Mouse (Mus musculus): ENCODE measurements around the gene Adamts2.

The Adamts2 gene

DNA sequence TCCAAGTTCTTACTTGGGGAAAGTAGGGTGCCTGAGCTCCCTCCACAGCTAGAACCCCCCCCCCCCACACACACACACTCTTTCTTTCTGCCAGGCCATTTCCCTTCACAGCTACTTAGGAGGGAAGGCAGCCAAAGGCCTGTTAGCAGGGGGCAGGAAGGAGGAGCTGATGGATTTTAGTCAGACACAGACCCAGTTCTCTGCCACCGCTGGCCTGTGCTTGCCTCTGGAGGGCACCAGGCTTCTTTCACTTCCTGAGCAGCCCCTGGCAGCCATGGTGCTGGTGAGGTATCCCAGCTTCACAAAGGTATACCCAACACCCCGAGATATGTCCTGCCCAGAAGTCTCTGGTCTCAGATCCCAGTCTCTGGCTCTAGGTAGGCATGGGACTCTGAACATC, 22.4 kb downstream of the Adamts2 start:
- DNase-seq = no peak

DNA sequence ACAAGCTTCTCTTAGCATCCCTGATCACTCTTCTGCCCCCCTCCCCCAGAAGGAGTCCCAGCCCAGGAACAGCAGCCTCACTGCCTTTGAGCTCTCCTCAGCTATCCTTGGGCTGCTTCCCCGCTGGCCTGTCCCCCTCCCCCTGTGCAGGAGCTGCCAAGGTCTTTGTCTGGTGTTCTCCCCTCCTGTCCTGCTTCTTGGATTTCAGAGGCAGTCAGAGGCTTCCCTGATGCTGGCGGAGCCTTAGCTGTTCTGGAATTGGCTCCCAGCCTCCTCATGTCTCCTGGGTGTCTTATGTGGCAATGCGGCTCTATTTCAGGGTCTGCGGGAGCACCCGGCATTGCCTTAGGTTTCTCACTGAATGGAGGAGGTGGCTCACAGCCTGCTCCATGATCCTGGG, 22.8 kb downstream of the Adamts2 start:
- DNase-seq = no peak

DNA sequence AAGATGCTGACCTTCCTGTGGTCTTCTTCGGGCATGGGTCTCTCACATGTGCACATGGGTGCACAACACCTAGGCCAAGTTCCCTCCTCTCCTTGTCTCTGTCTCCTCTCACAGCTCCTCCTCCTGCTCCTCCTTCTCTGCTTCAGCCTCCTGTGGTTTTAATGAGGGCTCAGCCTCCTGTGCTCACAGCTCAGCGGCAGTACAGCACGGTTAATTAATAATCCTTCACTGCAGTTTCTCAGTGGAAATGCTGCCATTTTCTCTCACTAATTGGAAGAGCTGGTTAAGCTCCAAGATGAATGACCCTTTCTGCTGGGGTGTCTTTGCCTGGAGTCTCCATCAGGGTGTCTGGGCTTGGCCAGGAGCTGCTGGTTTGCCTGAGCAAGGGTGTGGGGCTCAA, 27.0 kb downstream of the Adamts2 start:
- no peak for DNase-seq

DNA sequence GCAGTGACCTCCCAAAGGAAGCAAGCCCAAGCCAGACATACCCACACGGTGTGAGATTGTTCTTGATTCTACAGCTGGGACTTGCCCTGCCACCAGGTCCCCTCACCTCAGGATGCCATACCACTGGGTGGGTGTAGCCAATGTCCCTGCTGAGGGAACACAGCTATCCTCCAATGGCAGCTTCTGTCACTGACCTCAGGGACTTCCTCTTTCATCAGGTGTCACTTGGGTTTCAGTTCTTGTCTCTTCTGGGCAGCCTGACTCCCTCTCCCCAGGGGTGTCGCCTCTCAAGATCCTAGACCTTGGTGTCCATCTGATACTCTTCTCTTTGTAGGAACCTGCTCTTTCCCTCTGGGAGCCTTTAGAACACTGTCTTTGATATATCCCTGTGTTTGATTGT, 28.6 kb downstream of the Adamts2 start:
- no peak for DNase-seq

DNA sequence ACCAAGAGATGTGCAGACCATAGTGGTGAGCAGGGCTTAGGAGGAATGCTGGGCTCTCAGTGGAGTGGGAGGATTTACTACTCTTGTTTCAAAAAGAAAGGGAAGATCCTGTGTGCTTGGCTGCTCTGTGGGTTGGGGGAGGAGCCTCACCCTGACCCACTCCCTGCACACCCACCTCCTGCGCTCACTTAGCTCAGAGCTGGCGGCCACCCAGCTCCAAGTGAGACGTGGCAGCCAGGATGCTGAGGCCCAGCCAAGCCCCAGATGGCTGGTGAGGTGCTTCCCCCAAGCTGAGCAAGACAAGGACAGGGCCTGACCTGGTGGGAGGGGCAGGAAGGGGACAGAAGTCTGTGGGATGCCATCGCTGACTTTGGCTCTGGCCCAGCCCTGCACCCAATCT, 30.4 kb downstream of the Adamts2 start:
- DNase-seq = no peak

DNA sequence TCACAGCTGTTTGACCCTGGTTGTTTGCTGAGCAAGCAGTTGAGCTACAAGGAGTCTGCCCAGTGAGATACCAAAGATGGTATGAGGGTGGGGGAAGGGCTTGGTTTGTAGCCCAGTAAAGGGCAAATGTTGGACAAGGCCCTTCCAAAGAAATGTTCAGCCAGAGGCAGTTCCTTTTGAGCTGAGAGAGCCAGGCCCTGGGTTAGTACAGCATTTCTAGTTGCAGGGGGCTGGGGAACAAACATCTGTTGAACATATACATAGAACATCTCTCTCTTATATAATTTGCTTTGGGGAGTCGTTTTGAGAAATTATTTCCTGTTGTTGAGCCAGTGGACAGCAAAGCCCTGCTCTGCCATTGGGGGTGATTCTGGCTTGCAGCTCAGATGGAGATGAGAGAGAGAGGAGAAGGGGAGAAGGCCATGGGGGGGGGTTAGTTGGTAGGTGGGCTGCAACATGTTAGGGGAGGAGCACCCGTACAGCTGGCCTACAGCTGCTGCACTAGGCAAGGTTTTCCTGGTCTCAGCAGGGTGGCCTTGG, 33.2 kb downstream of the Adamts2 start:
- DNase-seq = peak; percentile 21

DNA sequence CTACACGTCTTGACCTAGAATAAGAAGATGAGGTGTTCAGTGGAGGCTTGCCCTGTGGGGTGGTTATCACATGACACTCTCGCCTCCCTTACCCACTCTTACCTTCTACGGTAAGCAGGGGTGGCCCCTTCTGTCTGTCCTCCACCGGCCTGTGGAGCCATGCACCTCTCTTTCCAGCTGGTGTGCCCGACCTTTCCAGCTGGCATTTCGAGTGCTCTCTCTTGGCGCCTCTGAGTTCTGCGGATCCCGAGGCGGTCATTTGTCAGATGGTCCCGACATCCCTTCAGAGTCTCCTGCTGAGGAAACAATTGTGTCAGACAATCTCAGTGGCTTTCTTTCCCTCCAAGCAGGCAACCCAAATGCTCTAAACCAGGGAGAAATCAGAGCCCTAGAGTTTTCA, 35.1 kb downstream of the Adamts2 start:
- DNase-seq = no peak

DNA sequence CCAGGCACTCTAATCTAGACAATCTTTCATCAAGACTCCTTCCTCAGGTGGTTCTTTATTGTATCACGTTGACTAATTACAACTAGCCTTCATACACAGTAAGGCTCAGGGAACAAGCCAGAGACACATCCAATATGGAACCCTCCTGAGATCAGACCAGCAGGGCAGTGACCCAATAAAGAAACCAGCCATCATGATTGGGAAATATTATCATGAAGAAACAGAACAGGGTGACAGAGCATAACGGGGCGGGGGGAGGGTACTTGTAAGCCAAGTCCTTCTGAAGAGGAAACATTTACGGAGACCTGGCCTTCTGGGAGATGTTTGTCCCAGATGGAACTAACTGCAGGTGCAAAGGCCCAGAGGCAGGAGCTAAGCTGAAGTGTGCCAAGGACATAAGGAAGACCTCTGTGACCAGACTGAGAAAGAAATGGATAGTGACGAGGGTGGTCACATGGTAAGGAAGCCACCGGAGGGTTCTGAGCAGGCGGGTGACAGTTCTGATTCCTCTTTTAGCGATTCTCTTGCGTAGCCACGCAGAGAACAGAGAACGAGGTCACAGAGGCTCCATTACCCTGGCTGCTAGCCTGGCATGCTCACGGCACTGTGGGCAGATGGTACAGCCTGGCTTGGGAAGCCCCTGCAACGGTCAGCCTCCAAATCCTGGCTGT, 36.4 kb downstream of the Adamts2 start:
- no peak for DNase-seq

DNA sequence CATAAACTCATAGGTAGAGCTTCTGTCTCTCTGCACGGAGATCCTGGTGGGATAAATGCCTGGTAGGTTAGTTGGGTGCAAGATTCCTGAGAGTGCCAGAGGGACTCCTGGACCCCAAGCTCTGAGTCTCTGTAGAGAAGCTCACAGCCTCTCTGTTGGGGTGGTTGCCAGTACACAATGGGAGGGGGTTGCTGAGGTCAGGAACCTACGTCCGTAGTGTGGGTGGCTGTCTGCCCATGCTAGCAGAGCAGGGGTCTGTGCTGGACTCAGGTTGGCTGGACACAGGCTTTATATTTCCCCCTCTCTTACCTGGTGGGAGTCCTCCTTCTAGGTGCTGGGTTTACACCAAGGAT, 37.0 kb downstream of the Adamts2 start:
- no peak for DNase-seq

DNA sequence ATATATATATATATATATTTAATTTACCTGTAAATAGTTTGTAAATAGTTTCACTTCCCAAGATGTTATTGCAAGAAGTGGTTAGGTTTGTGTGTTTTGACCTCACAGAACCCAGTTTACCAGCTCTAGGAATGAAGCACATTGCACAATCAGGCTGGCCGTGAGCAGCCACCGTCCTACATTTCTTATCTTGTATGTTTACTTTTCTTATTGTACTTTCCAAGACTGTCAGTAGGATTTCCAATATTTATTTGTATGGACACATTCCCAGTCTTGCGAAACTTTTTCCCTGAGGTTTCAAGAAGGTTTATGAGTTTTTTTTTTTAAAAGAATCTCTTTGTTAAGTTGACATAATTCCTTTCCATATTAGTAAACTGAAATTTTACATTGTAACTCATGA, 40.7 kb downstream of the Adamts2 start:
- DNase-seq = no peak

DNA sequence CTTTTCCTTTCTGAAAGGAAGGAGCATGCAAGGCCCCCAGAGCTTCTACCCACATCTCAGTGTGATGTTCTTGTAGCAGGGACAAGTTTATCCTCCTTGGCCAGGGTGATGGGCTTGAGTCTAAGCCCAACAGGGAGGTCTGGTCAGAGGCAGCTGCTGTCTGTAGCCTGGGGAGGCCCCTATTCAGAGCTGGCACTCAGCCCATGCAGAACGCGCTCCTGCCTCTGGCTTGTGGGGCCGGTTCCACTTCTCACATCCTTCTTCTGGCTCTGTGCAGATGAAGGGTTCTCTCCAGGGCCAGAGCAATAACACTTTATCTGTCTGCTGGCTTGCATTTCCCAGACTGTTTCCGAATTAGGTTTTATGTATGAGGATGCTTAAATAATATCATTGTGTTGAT, 44.3 kb downstream of the Adamts2 start:
- DNase-seq = no peak

DNA sequence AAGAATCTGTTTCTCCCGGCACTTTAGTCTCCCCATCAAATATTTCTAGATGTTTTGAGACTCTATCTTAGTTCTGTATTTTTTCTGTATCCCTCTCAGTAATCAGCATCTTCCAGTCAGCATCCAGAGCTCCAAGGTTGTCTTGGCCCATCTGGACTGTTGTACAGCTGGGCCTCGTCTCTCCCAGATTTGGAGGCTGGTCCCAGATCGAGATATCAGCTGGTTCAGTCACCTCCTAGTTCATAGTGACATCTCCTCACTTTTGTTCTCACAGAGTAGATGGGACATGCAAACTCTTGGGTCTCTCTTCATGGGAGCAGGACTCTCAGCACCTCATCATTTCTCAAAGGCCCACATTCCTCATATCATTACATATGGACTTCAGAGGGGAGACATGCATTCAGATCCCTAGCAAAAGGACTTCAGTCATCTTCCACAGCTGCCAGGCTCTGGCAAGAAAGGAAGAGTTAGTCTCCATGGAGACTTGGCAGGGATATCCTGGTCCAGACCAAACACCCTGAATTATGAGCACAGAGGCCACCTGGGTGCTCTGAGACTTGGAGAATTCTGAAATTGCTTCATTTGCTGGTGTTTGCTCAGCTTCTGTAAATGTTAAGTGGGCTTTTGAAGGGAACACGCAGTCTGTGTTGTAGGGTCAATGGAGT, 46.4 kb downstream of the Adamts2 start:
- DNase-seq = no peak

DNA sequence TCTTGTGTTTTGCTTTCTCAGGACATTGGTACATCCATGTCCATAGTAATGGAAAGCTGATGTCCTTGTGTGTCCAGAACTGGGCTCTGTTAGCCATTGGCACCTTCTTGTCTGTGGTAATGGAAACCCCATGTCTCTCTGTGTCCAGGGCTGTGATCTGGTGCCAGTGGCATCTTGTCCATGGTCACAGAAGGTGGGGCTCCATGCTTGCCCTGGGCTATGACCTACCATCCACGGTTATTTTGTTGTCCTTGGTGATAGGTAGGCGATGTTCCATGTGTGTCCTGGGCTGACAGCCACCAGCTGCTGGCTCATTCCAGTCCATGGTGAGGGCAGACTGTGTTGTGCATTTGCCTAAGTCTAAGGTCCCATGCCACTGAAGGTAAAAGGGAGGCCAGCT, 48.2 kb downstream of the Adamts2 start:
- DNase-seq = no peak

DNA sequence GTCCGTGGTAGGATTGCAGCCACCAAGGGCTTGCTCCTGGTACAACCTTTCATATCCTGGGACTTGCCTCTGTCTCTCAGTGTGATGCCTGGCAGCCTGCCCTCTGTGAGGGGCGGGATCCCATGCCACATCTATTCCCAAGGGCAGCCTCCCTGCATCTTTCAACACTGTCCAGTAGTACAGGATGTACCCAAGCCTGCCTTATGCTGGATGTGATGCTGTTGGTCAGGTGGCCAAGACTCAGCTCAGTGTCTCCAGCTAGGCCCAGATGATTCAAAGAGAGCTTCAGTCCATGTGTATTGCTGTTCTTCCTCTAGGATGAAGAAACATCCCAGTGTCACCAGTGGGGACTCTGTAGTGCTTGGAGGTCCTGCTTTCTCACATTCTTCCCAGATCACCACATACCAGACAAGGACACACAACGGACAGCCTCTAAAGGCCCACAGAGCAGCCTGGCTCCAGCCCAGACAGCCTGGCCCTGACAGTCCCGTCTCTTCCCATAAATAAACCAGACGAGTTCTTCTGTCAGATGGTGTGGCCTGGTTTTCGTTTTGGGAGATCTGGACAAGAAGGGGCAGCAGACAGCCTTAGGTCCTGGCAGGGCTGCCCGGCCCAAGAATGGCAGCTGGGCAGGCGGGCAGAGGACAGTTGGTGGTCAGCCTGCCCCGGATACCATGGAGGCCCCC, 52.0 kb downstream of the Adamts2 start:
- no peak for DNase-seq

DNA sequence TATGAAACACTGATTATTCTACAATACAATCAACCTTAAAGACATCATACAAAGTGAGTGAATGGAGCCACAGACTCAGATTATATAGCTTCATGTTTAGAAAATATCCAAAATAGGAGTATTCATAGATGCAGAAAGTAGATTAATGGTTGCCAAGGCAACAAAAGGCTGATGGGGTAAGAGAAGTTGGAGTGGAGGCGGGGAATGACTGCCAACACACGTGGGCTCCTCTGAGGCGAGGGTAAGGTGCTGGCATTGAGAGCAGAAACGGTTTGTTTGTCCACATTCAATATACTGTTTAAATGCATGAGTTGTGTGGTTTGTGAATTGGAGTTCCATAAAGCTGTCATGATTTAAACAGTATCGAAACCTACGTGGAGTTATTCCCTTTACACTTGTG, 56.9 kb downstream of the Adamts2 start:
- DNase-seq = no peak

DNA sequence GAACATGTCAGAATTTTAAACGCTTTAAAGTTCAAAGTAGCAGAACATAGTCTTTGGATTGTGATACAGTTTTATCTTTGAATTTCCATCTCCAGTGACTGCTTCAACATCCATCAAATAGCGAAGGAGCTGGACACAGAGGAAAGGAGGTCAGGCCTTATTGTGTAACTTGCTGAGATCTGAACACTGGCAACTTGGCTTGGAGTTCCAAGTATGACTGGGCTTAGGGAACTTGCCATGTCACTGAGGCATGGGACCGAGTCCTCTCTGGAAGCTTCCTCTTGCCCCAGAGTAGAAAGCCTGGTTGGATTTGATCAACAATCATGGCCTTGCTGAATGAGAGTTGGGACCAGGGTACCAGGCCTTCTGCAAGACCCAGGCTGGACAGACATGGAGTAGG, 60.3 kb downstream of the Adamts2 start:
- no peak for DNase-seq

DNA sequence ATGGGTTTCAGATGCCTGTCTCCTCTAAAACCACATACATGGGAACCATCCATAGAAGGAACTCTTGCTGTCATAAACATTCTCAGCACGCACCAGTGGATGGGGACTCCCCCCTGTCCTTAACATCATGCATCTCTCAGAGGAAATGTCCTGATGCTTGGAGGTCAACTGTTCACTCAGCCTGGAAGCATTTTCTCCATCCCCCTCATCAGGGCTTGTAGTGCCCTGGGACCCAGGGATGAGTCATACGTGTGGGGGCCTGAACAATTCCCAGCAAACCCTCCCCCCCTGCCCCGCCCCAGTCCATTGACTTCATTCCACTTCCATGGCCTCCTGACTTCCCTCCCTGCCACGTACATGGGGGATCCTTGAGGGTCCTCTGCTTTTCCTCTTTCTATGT, 62.9 kb downstream of the Adamts2 start:
- no peak for DNase-seq

DNA sequence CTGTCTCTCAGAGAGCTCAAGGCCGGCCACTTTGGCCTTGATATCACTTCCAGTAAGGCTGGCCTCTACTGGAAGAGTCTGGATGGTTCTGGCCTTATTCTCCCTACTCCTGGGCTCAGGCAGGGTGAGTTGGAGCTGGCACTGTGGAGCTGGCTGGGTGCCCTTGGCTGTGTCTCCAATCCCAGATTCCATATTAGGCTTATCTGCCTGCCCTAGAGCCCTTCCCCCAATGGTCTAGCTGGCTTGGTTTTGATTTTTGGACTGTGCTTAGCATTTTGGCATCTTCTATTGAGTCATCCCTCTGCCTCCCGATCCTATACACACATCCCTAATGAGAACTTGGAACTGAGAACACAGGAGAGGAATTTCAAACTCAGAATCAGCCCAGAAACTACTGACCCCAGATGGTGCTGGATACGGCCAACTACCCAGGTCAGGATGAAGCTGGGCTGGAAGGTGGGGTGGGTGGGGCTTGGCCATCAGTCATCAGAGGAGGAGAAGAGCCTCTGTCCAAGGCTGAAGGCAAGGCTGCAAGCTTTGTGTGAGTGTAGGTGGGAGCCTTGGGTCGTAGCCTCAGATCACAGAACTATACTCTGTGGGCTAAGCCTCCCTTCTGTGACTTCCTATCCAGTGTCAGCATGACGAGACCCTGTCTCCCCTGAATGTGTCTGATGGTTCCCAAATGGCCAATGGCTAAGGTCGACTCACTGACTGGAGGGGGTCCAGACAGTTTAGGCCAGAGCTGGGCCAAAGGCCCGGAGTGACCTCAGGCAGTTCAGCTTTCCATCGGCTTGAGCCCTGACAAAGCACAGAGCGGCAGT, 67.9 kb downstream of the Adamts2 start:
- no peak for DNase-seq

DNA sequence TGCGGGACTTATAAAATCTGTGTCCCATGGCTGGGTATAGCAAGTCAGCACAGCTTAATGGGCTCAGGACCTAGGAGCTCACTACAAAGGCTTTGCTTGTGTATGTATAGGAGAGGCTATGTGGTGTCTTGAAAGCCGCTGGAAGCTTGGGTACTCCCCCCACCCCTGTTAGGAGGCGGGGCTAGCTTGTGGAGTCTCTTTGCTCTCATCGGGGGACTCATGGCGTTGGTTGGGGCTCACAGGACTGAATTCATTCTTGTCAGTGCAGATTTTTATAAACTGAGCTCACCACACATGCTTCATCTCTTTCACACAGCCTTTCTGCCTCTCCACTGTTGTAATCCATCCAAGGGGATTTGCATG, 68.5 kb downstream of the Adamts2 start:
- no peak for DNase-seq

DNA sequence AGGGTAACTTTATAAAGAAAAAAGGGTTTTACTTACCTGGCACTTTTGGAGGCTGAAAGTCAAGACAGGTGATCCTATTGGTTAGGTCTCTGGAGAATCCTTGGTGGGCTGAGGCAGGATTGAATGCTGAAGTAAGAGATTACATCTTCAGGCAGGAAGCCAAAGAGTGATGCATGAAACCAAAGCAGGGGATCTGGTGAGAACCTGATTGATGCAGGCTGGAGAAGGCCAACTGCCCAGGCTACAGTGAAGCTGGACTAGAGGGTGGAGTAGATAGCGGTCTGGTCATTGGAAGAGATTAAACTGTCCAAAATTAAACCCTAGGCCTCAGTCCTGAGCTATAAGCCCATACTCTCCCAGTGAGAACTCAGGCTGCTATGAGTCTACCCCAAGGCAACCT, 69.0 kb downstream of the Adamts2 start:
- no peak for DNase-seq

DNA sequence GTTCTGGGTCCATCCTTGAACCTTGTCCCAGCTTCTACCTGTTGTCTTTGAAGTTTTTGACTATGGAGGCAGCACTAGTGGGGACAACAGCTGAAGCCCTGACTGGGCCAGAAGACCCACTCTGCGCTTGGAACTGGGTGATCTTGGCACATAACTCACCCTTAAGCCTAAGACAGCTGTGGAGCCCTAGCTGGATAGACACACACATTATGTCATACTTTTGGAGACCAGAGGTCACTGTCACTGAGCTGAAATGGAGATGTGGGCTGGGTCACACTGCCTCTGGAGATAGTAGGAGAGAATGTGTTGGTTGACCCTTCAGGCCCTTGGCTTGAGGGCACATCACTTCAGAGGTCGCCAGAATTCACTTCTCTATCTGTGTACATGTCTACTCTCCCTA, 69.5 kb downstream of the Adamts2 start:
- no peak for DNase-seq

DNA sequence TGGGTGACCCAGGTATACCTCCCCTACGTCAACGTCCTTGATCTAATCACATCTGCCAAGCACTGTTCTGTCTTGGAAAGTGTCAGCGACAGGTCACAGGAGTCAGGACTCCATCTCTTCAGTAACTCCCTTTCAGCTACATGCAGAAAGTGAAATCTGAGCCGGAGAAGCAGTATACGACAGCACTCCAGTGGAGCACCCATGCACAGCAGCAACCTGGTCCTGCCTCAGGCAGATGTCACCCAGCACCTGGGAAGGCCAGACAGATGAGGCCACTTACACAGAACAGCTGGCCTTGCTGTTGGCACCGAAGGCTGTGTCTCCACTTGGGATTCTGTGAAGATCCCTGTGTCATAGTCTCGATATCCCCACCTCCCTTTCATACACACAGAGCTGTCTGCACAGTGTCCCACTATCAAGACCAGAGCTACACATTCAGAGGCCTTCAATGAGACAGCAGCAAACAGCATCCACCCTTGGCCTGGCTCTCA, 70.0 kb downstream of the Adamts2 start:
- no peak for DNase-seq

DNA sequence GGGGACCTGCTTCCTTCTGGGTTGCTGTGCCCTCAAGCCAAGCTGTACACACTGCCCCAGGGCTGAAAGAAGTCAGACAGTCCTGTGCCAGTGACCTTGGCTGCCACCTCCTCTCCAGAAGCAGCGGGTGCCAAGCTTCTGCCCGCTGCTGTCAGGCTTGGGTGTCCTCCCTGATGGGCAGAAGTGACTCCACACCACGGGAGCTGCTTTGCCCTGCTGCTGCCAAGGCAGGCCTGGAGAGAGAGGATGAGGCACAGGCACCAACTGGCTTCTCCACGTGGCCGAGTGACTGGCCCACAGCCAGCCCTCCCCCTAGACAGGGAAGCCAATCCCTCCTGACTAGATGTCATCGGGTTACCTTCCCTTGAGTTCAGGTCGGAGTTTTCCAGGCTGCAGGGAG, 71.0 kb downstream of the Adamts2 start:
- no peak for DNase-seq

All from embryo, embryonic 11 days (tissue).